8 mouse cellular contexts compared by ENCODE assay signal in genomic region chr7:16326607-16326971, GRCm38 (mm10). TPM values are rescaled to one million over a fixed set of nuclear protein-coding genes. Genes with fewer than 3 reads are reported as not detected.
DNase-seq lines count a peak whose midpoint lies in the region; ATAC-seq lines count a peak whose summit lies in the region.
"Had no signal": no experiment of that assay in that cellular context is flagged by ENCODE, and none has a peak within 500 bp of the region (broad histone marks: within the 10 kb centered on the region; RNA-seq: fewer than 3 reads in every experiment).

No protein-coding gene starts in this region.

- peaks cover 60% of the 10 kb centered on the region for H3K36me3 ChIP-seq in heart, embryonic 14.5 days (ENCODE audit: control insufficient read depth, insufficient read depth, low read length)
- H3K36me3 ChIP-seq in liver, embryonic 11.5 days (ENCODE audit: control insufficient read depth, insufficient read depth, low read length): peaks cover 38% of the 10 kb centered on the region
- H3K36me3 ChIP-seq in hindbrain, embryonic 16.5 days (ENCODE audit: control insufficient read depth, insufficient read depth, low read length): peaks cover 19% of the 10 kb centered on the region
- H3K36me3 ChIP-seq in stomach, embryonic 14.5 days (ENCODE audit: control insufficient read depth, insufficient read depth, low read length): peaks cover 32% of the 10 kb centered on the region

- H3K9ac ChIP-seq in heart, embryonic 14.5 days (ENCODE audit: low read length): no peak overlapping the region
- no peak overlapping the region for H3K9ac ChIP-seq in liver, embryonic 11.5 days (ENCODE audit: low read depth, low read length)
- no peak overlapping the region for H3K9ac ChIP-seq in hindbrain, embryonic 16.5 days (ENCODE audit: low read depth, low read length)
- no peak overlapping the region for H3K9ac ChIP-seq in stomach, embryonic 14.5 days (replicated peaks; ENCODE audit: low read depth, low read length)

- ATAC-seq in heart, embryonic 14.5 days (ENCODE audit: insufficient number of reproducible peaks, insufficient read depth, low FRiP score, low read depth): no peak
- ATAC-seq in liver, embryonic 11.5 days (replicated peaks; ENCODE audit: low FRiP score): no peak; the same call in 1 of the 2 replicates
- ATAC-seq in hindbrain, embryonic 16.5 days: 0 out of 2 replicates have a peak, but pooled peaks have one; percentile 13
- ATAC-seq in stomach, embryonic 14.5 days (ENCODE audit: insufficient number of reproducible peaks, insufficient read depth, low FRiP score, low read depth): peak; percentile 20; the same call in 1 of the 2 replicates

- no peak overlapping the region for H3K4me3 ChIP-seq in heart, embryonic 14.5 days (ENCODE audit: control insufficient read depth in 1 of 2, insufficient read depth in 1 of 2, low read depth in 1 of 2, low read length in 2 of 2)
- no peak overlapping the region for H3K4me3 ChIP-seq in liver, embryonic 11.5 days (ENCODE audit: low read depth, low read length)
- no peak overlapping the region for H3K4me3 ChIP-seq in hindbrain, embryonic 16.5 days (ENCODE audit: low read length)
- H3K4me3 ChIP-seq in stomach, embryonic 14.5 days (ENCODE audit: low read depth, low read length): no peak overlapping the region
- H3K4me3 ChIP-seq: myocyte had no signal

- no peaks in the 10 kb centered on the region for H3K9me3 ChIP-seq in heart, embryonic 14.5 days (ENCODE audit: control insufficient read depth, low read length)
- H3K9me3 ChIP-seq in liver, embryonic 11.5 days (ENCODE audit: control insufficient read depth, low read length): no peaks in the 10 kb centered on the region
- no peaks in the 10 kb centered on the region for H3K9me3 ChIP-seq in hindbrain, embryonic 16.5 days (ENCODE audit: control insufficient read depth, low read length)
- H3K9me3 ChIP-seq in stomach, embryonic 14.5 days (ENCODE audit: control insufficient read depth, low read depth, low read length): no peaks in the 10 kb centered on the region

- 77% methylated on average over 2 of the region's 2 CpGs for WGBS in heart, embryonic 14.5 days
- 90% methylated on average over 2 of the region's 2 CpGs for WGBS in liver, embryonic 11.5 days
- whole genome bisulfite sequencing in hindbrain, embryonic 16.5 days: 95% methylated on average over 2 of the region's 2 CpGs
- WGBS in stomach, embryonic 14.5 days: 89% methylated on average over 2 of the region's 2 CpGs

- H3K4me2 ChIP-seq in heart, embryonic 14.5 days (ENCODE audit: low read length): no peak overlapping the region
- H3K4me2 ChIP-seq in liver, embryonic 11.5 days: no peak overlapping the region
- H3K4me2 ChIP-seq in hindbrain, embryonic 16.5 days (ENCODE audit: low read length): no peak overlapping the region
- no peak overlapping the region for H3K4me2 ChIP-seq in stomach, embryonic 14.5 days (replicated peaks; ENCODE audit: low read depth, low read length)

- no peaks in the 10 kb centered on the region for H3K27me3 ChIP-seq in heart, embryonic 14.5 days (ENCODE audit: control insufficient read depth, insufficient read depth, low read length)
- no peaks in the 10 kb centered on the region for H3K27me3 ChIP-seq in liver, embryonic 11.5 days (replicated peaks; ENCODE audit: control insufficient read depth, insufficient read depth, low read length)
- H3K27me3 ChIP-seq in hindbrain, embryonic 16.5 days (replicated peaks; ENCODE audit: control insufficient read depth, insufficient read depth, low read length): no peaks in the 10 kb centered on the region
- no peaks in the 10 kb centered on the region for H3K27me3 ChIP-seq in stomach, embryonic 14.5 days (ENCODE audit: control insufficient read depth, insufficient read depth, low read length)

- no peak for DNase-seq in heart, postnatal 4 days
- no peak for DNase-seq in liver, embryonic 11.5 days (ENCODE audit: low spot score)
- DNase-seq in liver: no peak
- no peak for DNase-seq in lung, postnatal 14 days

- H3K27ac ChIP-seq in heart, embryonic 14.5 days (replicated peaks in 1 of 2; ENCODE audit: control insufficient read depth in 1 of 2, insufficient read depth in 1 of 2, low read depth in 2 of 2, low read length in 2 of 2): peak overlapping the region; percentile 83 to 94; a peak in 1 of 4 replicates
- H3K27ac ChIP-seq in liver, embryonic 11.5 days (ENCODE audit: low read depth, low read length): 0 out of 2 replicates have a peak overlapping the region, but pooled peaks have one; percentile 30
- no peak overlapping the region for H3K27ac ChIP-seq in hindbrain, embryonic 16.5 days (ENCODE audit: low read depth, low read length)
- no peak overlapping the region for H3K27ac ChIP-seq in stomach, embryonic 14.5 days (ENCODE audit: low read length)

- H3K4me1 ChIP-seq in heart, embryonic 14.5 days (ENCODE audit: control insufficient read depth in 2 of 2, insufficient read depth in 2 of 2, low read length in 2 of 2): peaks cover 4 to 9% of the 10 kb centered on the region in 2 experiments
- peaks cover 3% of the 10 kb centered on the region for H3K4me1 ChIP-seq in liver, embryonic 11.5 days (replicated peaks; ENCODE audit: control insufficient read depth, insufficient read depth, low read length)
- H3K4me1 ChIP-seq in hindbrain, embryonic 16.5 days (ENCODE audit: control insufficient read depth, insufficient read depth, low read depth, low read length): no peaks in the 10 kb centered on the region; the same call in 1 of the 2 replicates
- peaks cover 4% of the 10 kb centered on the region; the same call in 1 of the 2 replicates for H3K4me1 ChIP-seq in stomach, embryonic 14.5 days (ENCODE audit: control insufficient read depth, insufficient read depth, low read length)

RNA-seq across cellular contexts. Expression of gene Bbc3, which starts 18.4 kb away (rescaled TPM):
- 3.8 and 5.2 TPM in 2 replicates for polyA plus RNA-seq in heart, embryonic 14.5 days (2014; fragmentation: Nextera tagmentation; extraction: Ambion mirVana)
- 1 to 10 TPM; 7.0 to 9.0 TPM for total RNA-seq in heart, postnatal 4 days (2021)
- polyA plus RNA-seq in liver, embryonic 11.5 days (2014; fragmentation: Nextera tagmentation; extraction: Ambion mirVana): 4.7 and 6.4 TPM in 2 replicates
- 31.3 and 32.7 TPM in 2 replicates for polyA plus RNA-seq in hindbrain, embryonic 16.5 days (2015; fragmentation: Nextera tagmentation; extraction: Ambion mirVana)
- polyA plus RNA-seq in stomach, embryonic 14.5 days (2014; fragmentation: Nextera tagmentation; extraction: Ambion mirVana): 5.2 and 5.3 TPM in 2 replicates

RNA-seq across cellular contexts. Expression of gene Ccdc9, which starts 40.0 kb away (rescaled TPM):
- 10.6 and 11.2 TPM in 2 replicates for polyA plus RNA-seq in heart, embryonic 14.5 days (2014; fragmentation: Nextera tagmentation; extraction: Ambion mirVana)
- total RNA-seq in heart, postnatal 4 days (2021): 10 to 100 TPM; 39.4 to 43.1 TPM
- polyA plus RNA-seq in liver, embryonic 11.5 days (2014; fragmentation: Nextera tagmentation; extraction: Ambion mirVana): 21.7 and 25.3 TPM in 2 replicates
- 26.1 TPM in 2 replicates for polyA plus RNA-seq in hindbrain, embryonic 16.5 days (2015; fragmentation: Nextera tagmentation; extraction: Ambion mirVana)
- polyA plus RNA-seq in stomach, embryonic 14.5 days (2014; fragmentation: Nextera tagmentation; extraction: Ambion mirVana): 20.5 and 23.4 TPM in 2 replicates

RNA-seq across cellular contexts. Expression of gene Inafm1, which starts 53.2 kb away (rescaled TPM):
- 9.9 and 11.7 TPM in 2 replicates for polyA plus RNA-seq in heart, embryonic 14.5 days (2014; fragmentation: Nextera tagmentation; extraction: Ambion mirVana)
- total RNA-seq in heart, postnatal 4 days (2021): 10 to 100 TPM; 12.5 to 13.6 TPM
- 9.3 and 10.6 TPM in 2 replicates for polyA plus RNA-seq in liver, embryonic 11.5 days (2014; fragmentation: Nextera tagmentation; extraction: Ambion mirVana)
- polyA plus RNA-seq in hindbrain, embryonic 16.5 days (2015; fragmentation: Nextera tagmentation; extraction: Ambion mirVana): 55.5 and 62.4 TPM in 2 replicates
- polyA plus RNA-seq in stomach, embryonic 14.5 days (2014; fragmentation: Nextera tagmentation; extraction: Ambion mirVana): 19.0 and 19.5 TPM in 2 replicates

Comparison
In these comparisons a context has a peak if more than half of its experiments do, and no peak if none do; other contexts are left out.
1. ATAC-seq: peak in hindbrain, embryonic 16.5 days (single experiment) and stomach, embryonic 14.5 days (single experiment); none in heart, embryonic 14.5 days (single experiment) and liver, embryonic 11.5 days (single experiment).
2. H3K27ac ChIP-seq: peak in heart, embryonic 14.5 days (2 of 2) and liver, embryonic 11.5 days (single experiment); none in hindbrain, embryonic 16.5 days (single experiment) and stomach, embryonic 14.5 days (single experiment).